Mouse (Mus musculus): Measurements from ENCODE around the gene Tenm4. TPM values are rescaled to one million over a fixed set of nuclear protein-coding genes. Genes with fewer than 3 reads are reported as not detected.

Gene Tenm4
- polyA plus RNA-seq, 1 experiment from 2014 or later, result 0.68 TPM

GRCm38 (mm10) chr7:96244796-96245195 lies 73.8 kb downstream of the Tenm4 start:
- ATAC-seq, result no peak
- WGBS (ENCODE audit: insufficient replicate concordance), result 67% methylated on average over 1 of the region's 1 CpGs

GRCm38 (mm10) chr7:96259630-96260029 lies 88.6 kb downstream of the Tenm4 start:
- H3K4me3 ChIP-seq (ENCODE audit: low read depth, low read length), result no peak overlapping the region
- no peak overlapping the region for H3K27ac ChIP-seq (ENCODE audit: low read depth)
- WGBS (ENCODE audit: insufficient replicate concordance), result 80% methylated on average over 6 of the region's 6 CpGs
- H3K9ac ChIP-seq (replicated peaks), result no peak overlapping the region
- no peaks in the 10 kb centered on the region for H3K36me3 ChIP-seq (replicated peaks; ENCODE audit: insufficient read depth, low read length)
- ATAC-seq (no peak), DNase-seq (no peak)
- no peaks in the 10 kb centered on the region for H3K9me3 ChIP-seq (ENCODE audit: low read length)
- no peak overlapping the region for H3K4me2 ChIP-seq (ENCODE audit: low read depth, low read length)
- H3K27me3 ChIP-seq (ENCODE audit: insufficient read depth, low read length), result no peaks in the 10 kb centered on the region
- TF ChIP-seq CTCF (IDR thresholded peaks at IDR 0.05; ENCODE audit: low read depth) (no peak), EP300 (IDR thresholded peaks at IDR 0.05; ENCODE audit: low read depth) (no peak)
- no peaks in the 10 kb centered on the region for H3K4me1 ChIP-seq (ENCODE audit: insufficient read depth)

More at GRCm38 (mm10) chr7:96244796-96245195, 73.8 kb downstream of the Tenm4 start:
- H3K36me3 ChIP-seq (replicated peaks; ENCODE audit: insufficient read depth, low read length), result no peaks in the 10 kb centered on the region
- H3K27me3 ChIP-seq (ENCODE audit: insufficient read depth, low read length), result no peaks in the 10 kb centered on the region
- no peak overlapping the region for H3K4me2 ChIP-seq (ENCODE audit: low read depth, low read length)
- TF ChIP-seq CTCF (IDR thresholded peaks at IDR 0.05; ENCODE audit: low read depth) (no peak), EP300 (IDR thresholded peaks at IDR 0.05; ENCODE audit: low read depth) (no peak)
- no peaks in the 10 kb centered on the region for H3K9me3 ChIP-seq (ENCODE audit: low read length)
- no peaks in the 10 kb centered on the region for H3K4me1 ChIP-seq (ENCODE audit: insufficient read depth)
- DNase-seq, result no peak
- H3K4me3 ChIP-seq (ENCODE audit: low read depth, low read length), result no peak overlapping the region
- no peak overlapping the region for H3K9ac ChIP-seq (replicated peaks)
- no peak overlapping the region for H3K27ac ChIP-seq (ENCODE audit: low read depth)

- Histone ChIP-seq H3K27me3 (ENCODE audit: insufficient read depth, low read length) (no peaks in the 10 kb centered on the region), H3K4me3 (ENCODE audit: low read depth, low read length) (no peak overlapping the region), H3K27ac (ENCODE audit: low read depth) (no peak overlapping the region), H3K9me3 (ENCODE audit: low read length) (no peaks in the 10 kb centered on the region), H3K36me3 (replicated peaks; ENCODE audit: insufficient read depth, low read length) (no peaks in the 10 kb centered on the region), H3K9ac (replicated peaks) (no peak overlapping the region), H3K4me1 (ENCODE audit: insufficient read depth) (no peaks in the 10 kb centered on the region), H3K4me2 (ENCODE audit: low read depth, low read length) (no peak overlapping the region)
- no peak for DNase-seq
- no peak for ATAC-seq
- TF ChIP-seq CTCF (IDR thresholded peaks at IDR 0.05; ENCODE audit: low read depth) (no peak), EP300 (IDR thresholded peaks at IDR 0.05; ENCODE audit: low read depth) (no peak)
These were observed 91.1 kb downstream of the Tenm4 start for GRCm38 (mm10) chr7:96262182-96262581.

- no peak for ATAC-seq
- H3K9me3 ChIP-seq (ENCODE audit: low read length), result no peaks in the 10 kb centered on the region
- no peak overlapping the region for H3K9ac ChIP-seq (replicated peaks)
- no peaks in the 10 kb centered on the region for H3K27me3 ChIP-seq (ENCODE audit: insufficient read depth, low read length)
- 57% methylated on average over 1 of the region's 1 CpGs for WGBS (ENCODE audit: insufficient replicate concordance)
- no peak overlapping the region for H3K27ac ChIP-seq (ENCODE audit: low read depth)
- DNase-seq, result no peak
- no peak for TF ChIP-seq EP300 (IDR thresholded peaks at IDR 0.05; ENCODE audit: low read depth)
- TF ChIP-seq CTCF (IDR thresholded peaks at IDR 0.05; ENCODE audit: low read depth), result no peak
- H3K4me3 ChIP-seq (ENCODE audit: low read depth, low read length), result no peak overlapping the region
- H3K36me3 ChIP-seq (replicated peaks; ENCODE audit: insufficient read depth, low read length), result no peaks in the 10 kb centered on the region
- no peaks in the 10 kb centered on the region for H3K4me1 ChIP-seq (ENCODE audit: insufficient read depth)
- no peak overlapping the region for H3K4me2 ChIP-seq (ENCODE audit: low read depth, low read length)
These were observed 94.9 kb downstream of the Tenm4 start for GRCm38 (mm10) chr7:96265941-96266340.

- Histone ChIP-seq H3K4me2 (ENCODE audit: low read depth, low read length) (no peak overlapping the region), H3K27me3 (ENCODE audit: insufficient read depth, low read length) (no peaks in the 10 kb centered on the region), H3K4me1 (ENCODE audit: insufficient read depth) (no peaks in the 10 kb centered on the region), H3K9ac (replicated peaks) (no peak overlapping the region), H3K36me3 (replicated peaks; ENCODE audit: insufficient read depth, low read length) (no peaks in the 10 kb centered on the region), H3K27ac (ENCODE audit: low read depth) (no peak overlapping the region), H3K9me3 (ENCODE audit: low read length) (no peaks in the 10 kb centered on the region), H3K4me3 (ENCODE audit: low read depth, low read length) (no peak overlapping the region)
- no peak for ATAC-seq
- WGBS (ENCODE audit: insufficient replicate concordance), result 36% methylated on average over 6 of the region's 6 CpGs
- no peak for TF ChIP-seq CTCF (IDR thresholded peaks at IDR 0.05; ENCODE audit: low read depth)
- TF ChIP-seq EP300 (IDR thresholded peaks at IDR 0.05; ENCODE audit: low read depth), result no peak
- DNase-seq, result no peak
These were observed 96.2 kb downstream of the Tenm4 start for GRCm38 (mm10) chr7:96267266-96267665.

GRCm38 (mm10) chr7:96270684-96271083 lies 99.6 kb downstream of the Tenm4 start:
- no peak overlapping the region for H3K9ac ChIP-seq (replicated peaks)
- H3K27me3 ChIP-seq (ENCODE audit: insufficient read depth, low read length), result no peaks in the 10 kb centered on the region
- H3K27ac ChIP-seq (ENCODE audit: low read depth), result no peak overlapping the region
- WGBS (ENCODE audit: insufficient replicate concordance), result 71% methylated on average over 4 of the region's 4 CpGs
- TF ChIP-seq CTCF (IDR thresholded peaks at IDR 0.05; ENCODE audit: low read depth), result no peak
- TF ChIP-seq EP300 (IDR thresholded peaks at IDR 0.05; ENCODE audit: low read depth), result no peak
- no peaks in the 10 kb centered on the region for H3K36me3 ChIP-seq (replicated peaks; ENCODE audit: insufficient read depth, low read length)
- no peak overlapping the region for H3K4me2 ChIP-seq (ENCODE audit: low read depth, low read length)
- no peak overlapping the region for H3K4me3 ChIP-seq (ENCODE audit: low read depth, low read length)
- H3K4me1 ChIP-seq (ENCODE audit: insufficient read depth), result no peaks in the 10 kb centered on the region
- DNase-seq (no peak), ATAC-seq (no peak)
- no peaks in the 10 kb centered on the region for H3K9me3 ChIP-seq (ENCODE audit: low read length)

- Histone ChIP-seq H3K9ac (replicated peaks) (no peak overlapping the region), H3K9me3 (ENCODE audit: low read length) (no peaks in the 10 kb centered on the region), H3K36me3 (replicated peaks; ENCODE audit: insufficient read depth, low read length) (no peaks in the 10 kb centered on the region), H3K27me3 (ENCODE audit: insufficient read depth, low read length) (no peaks in the 10 kb centered on the region), H3K4me1 (ENCODE audit: insufficient read depth) (no peaks in the 10 kb centered on the region), H3K4me3 (ENCODE audit: low read depth, low read length) (no peak overlapping the region), H3K27ac (ENCODE audit: low read depth) (no peak overlapping the region), H3K4me2 (ENCODE audit: low read depth, low read length) (no peak overlapping the region)
- DNase-seq, result no peak
- no peak for ATAC-seq
- WGBS (ENCODE audit: insufficient replicate concordance), result 49% methylated on average over 3 of the region's 3 CpGs
- TF ChIP-seq EP300 (IDR thresholded peaks at IDR 0.05; ENCODE audit: low read depth), result no peak
- TF ChIP-seq CTCF (IDR thresholded peaks at IDR 0.05; ENCODE audit: low read depth), result no peak
These were observed 101.0 kb downstream of the Tenm4 start for GRCm38 (mm10) chr7:96272068-96272467.

Measured in liver, postnatal 0 days (tissue).